9 mouse cellular contexts compared by ENCODE assay signal in genomic region chr17:73970361-73971027, GRCm38 (mm10). TPM values are rescaled to one million over a fixed set of nuclear protein-coding genes. Genes with fewer than 3 reads are reported as not detected.
DNase-seq lines count a peak whose midpoint lies in the region; ATAC-seq and TF ChIP-seq lines count a peak whose summit lies in the region.
"Had no signal": no experiment of that assay in that cellular context is flagged by ENCODE, and none has a peak within 500 bp of the region (broad histone marks: within the 10 kb centered on the region; RNA-seq: fewer than 3 reads in every experiment).

No protein-coding gene starts in this region.

- no peak overlapping the region for H3K4me2 ChIP-seq in CH12.LX (ENCODE audit: insufficient read depth, low read depth, poor library complexity, severe bottlenecking)
- no peak overlapping the region for H3K4me2 ChIP-seq in kidney, embryonic 16.5 days (replicated peaks; ENCODE audit: low read depth, low read length)
- H3K4me2 ChIP-seq: limb, embryonic 12.5 days had no signal

- TF ChIP-seq RAD21 in CH12.LX (IDR thresholded peaks at IDR 0.05; ENCODE audit: low read depth, low read length), result no peak; the same call in 1 of the 2 replicates

- no peaks in the 10 kb centered on the region for H3K27me3 ChIP-seq in CH12.LX (replicated peaks)
- H3K27me3 ChIP-seq in kidney, embryonic 16.5 days (ENCODE audit: insufficient read depth, low read length), result no peaks in the 10 kb centered on the region
- H3K27me3 ChIP-seq: limb, embryonic 12.5 days had no signal

- TF ChIP-seq EP300 in CH12.LX (IDR thresholded peaks at IDR 0.05; ENCODE audit: low read length), result no peak

- in situ Hi-C loops in CH12.LX (cut with MboI; ENCODE audit: low pct_ligation_motif_present, low pct_unique_long_range_greater_than_20kb, low sequenced_read_pairs), result no loop called here

- H3K4me3 ChIP-seq in CH12.LX (replicated peaks in 1 of 3; ENCODE audit: low read depth in 2 of 3, low read length in 2 of 3, poor library complexity in 1 of 3), result no peak overlapping the region
- H3K4me3 ChIP-seq in kidney, embryonic 16.5 days (ENCODE audit: low read length), result no peak overlapping the region
- H3K4me3 ChIP-seq: limb, embryonic 12.5 days had no signal

- no peak for ATAC-seq in cerebellum, adult (ENCODE audit: insufficient number of reproducible peaks, low FRiP score, low TSS enrichment)
- ATAC-seq in granulocyte monocyte progenitor cell, adult 5-6 weeks (replicated peaks; ENCODE audit: poor library complexity, severe bottlenecking), result peak; percentile 86
- ATAC-seq in kidney, embryonic 16.5 days (ENCODE audit: low FRiP score, low TSS enrichment), result peak; percentile 54; the same call in 1 of the 2 replicates

- H3K4me1 ChIP-seq in CH12.LX (ENCODE audit: control insufficient read depth in 1 of 2, insufficient read depth in 2 of 2), result peaks cover 0 to 7% of the 10 kb centered on the region in 2 experiments; a peak in 1 of 4 replicates
- peaks cover 6% of the 10 kb centered on the region for H3K4me1 ChIP-seq in kidney, embryonic 16.5 days (ENCODE audit: insufficient read depth, low read length)
- H3K4me1 ChIP-seq: limb, embryonic 12.5 days had no signal

- DNase-seq in cerebellum, postnatal 14 days, result peak; percentile 28 to 45
- peak; percentile 17 for DNase-seq in CH12.LX (ENCODE audit: extremely low read depth)
- DNase-seq in lung, postnatal 14 days, result peak; percentile 89
- DNase-seq in frontal cortex, postnatal 14 days (ENCODE audit: low spot score in 2 of 2), result no peak
- no peak for DNase-seq in embryo, embryonic 9.5 days (ENCODE audit: extremely low spot score)

- H3K79me2 ChIP-seq in CH12.LX (replicated peaks; ENCODE audit: control insufficient read depth, extremely low read depth, insufficient read depth, poor library complexity, severe bottlenecking), result no peaks in the 10 kb centered on the region

- H3K9ac ChIP-seq in CH12.LX (ENCODE audit: insufficient read depth, low read depth), result no peak overlapping the region
- no peak overlapping the region for H3K9ac ChIP-seq in kidney, embryonic 16.5 days (replicated peaks; ENCODE audit: low read length)
- H3K9ac ChIP-seq: limb, embryonic 12.5 days had no signal

- no peak for TF ChIP-seq POLR2A in CH12.LX (IDR thresholded peaks at IDR 0.05; ENCODE audit: low read depth, low read length)

- WGBS in kidney, embryonic 16.5 days, result 53% methylated on average over 3 of the region's 3 CpGs

- dilution Hi-C loops in CH12.LX (cut with MboI; ENCODE audit: extremely low pct_ligation_motif_present, extremely low pct_unique_long_range_greater_than_20kb, low sequenced_read_pairs), result no loop called here

- no peak overlapping the region for H3K27ac ChIP-seq in CH12.LX (ENCODE audit: insufficient read depth, low read depth)
- H3K27ac ChIP-seq in kidney, embryonic 16.5 days (ENCODE audit: low read length), result 0 out of 2 replicates have a peak overlapping the region, but pooled peaks have one; percentile 29
- H3K27ac ChIP-seq: limb, embryonic 12.5 days had no signal

- H3K9me3 ChIP-seq in CH12.LX (replicated peaks; ENCODE audit: low read length), result no peaks in the 10 kb centered on the region
- no peaks in the 10 kb centered on the region for H3K9me3 ChIP-seq in kidney, embryonic 16.5 days (ENCODE audit: low read length)
- H3K9me3 ChIP-seq: limb, embryonic 12.5 days had no signal

- H3K36me3 ChIP-seq in CH12.LX (replicated peaks in 1 of 2; ENCODE audit: control insufficient read depth in 1 of 2, insufficient read depth in 1 of 2, low read length in 1 of 2), result no peaks in the 10 kb centered on the region
- H3K36me3 ChIP-seq in kidney, embryonic 16.5 days (ENCODE audit: insufficient read depth, low read length), result no peaks in the 10 kb centered on the region
- H3K36me3 ChIP-seq: limb, embryonic 12.5 days had no signal

- 0 out of 4 replicates have a peak, but pooled peaks of 1 of the 2 experiments have one; percentile 8 for TF ChIP-seq CTCF in CH12.LX (conservative IDR thresholded peaks at IDR 0.05 in 1 of 2, IDR thresholded peaks at IDR 0.05 in 1 of 2; ENCODE audit: low read depth in 2 of 2, low read length in 2 of 2)

TF ChIP-seq in CH12.LX, 34 proteins besides CTCF, POLR2A, EP300 and RAD21:
- TF ChIP-seq GABPA (IDR thresholded peaks at IDR 0.05; ENCODE audit: insufficient replicate concordance, low read depth, low read length) (no peak), ETS1 (conservative IDR thresholded peaks at IDR 0.05; ENCODE audit: low read depth, low read length) (no peak), POLR2AphosphoS2 (IDR thresholded peaks at IDR 0.05; ENCODE audit: low read depth, low read length) (no peak), MEF2A (IDR thresholded peaks at IDR 0.05; ENCODE audit: borderline replicate concordance, low read depth, low read length) (no peak), ZKSCAN1 (IDR thresholded peaks at IDR 0.05; ENCODE audit: borderline replicate concordance, low read depth, low read length) (no peak)

RNA-seq across cellular contexts. Expression of gene Xdh, which starts 20.5 kb away (rescaled TPM):
- total RNA-seq in CH12.LX (2012; rRNA removed) (0.04 and 0.17 TPM in 2 replicates), CH12.LX (2014; rRNA removed) (not detected in 2 replicates)
- not detected in 2 replicates for polyA plus RNA-seq in CH12.LX (2012; ENCODE audit: insufficient read length, low read depth)
- 49.3 and 62.8 TPM in 2 replicates for total RNA-seq in granulocyte monocyte progenitor cell, adult 5-6 weeks (2014; fragmentation: Nextera tagmentation)
- total RNA-seq in granulocyte monocyte progenitor cell, adult 5-6 weeks (2017), result 26.5 and 35.5 TPM in 2 replicates
- 1.5 and 2.3 TPM in 2 replicates for polyA plus RNA-seq in kidney, embryonic 16.5 days (2015; fragmentation: Nextera tagmentation; extraction: Ambion mirVana)

Comparison
In these comparisons a context has a peak if more than half of its experiments do, and no peak if none do; other contexts are left out.
1. DNase-seq: peak in cerebellum, postnatal 14 days (2 of 2), CH12.LX (single experiment) and lung, postnatal 14 days (single experiment); none in frontal cortex, postnatal 14 days (0 of 2) and embryo, embryonic 9.5 days (single experiment).
2. RNA of gene Xdh, which starts 20.5 kb away (total RNA-seq): 26.5 to 62.8 TPM in granulocyte monocyte progenitor cell, adult 5-6 weeks; 0.04 to 0.17 TPM in CH12.LX; every median in the first group is over 10 times any median in the second.